Mouse (Mus musculus) hindbrain, embryonic 11.5 days (tissue): ENCODE measurements around the gene Pars2. TPM values are rescaled to one million over a fixed set of nuclear protein-coding genes. Genes with fewer than 3 reads are reported as not detected.

Experiments used
- ATAC-seq: fragments of 200-750 bp; cut with Nextera tagmentation; 2 replicates; pipeline ENCODE4 v1.8.0; 2017; ENCODE audit warnings: mild to moderate bottlenecking, moderate TSS enrichment, moderate library complexity; ENCODE audit not compliant: low FRiP score
- DNase-seq: peaks from one replicate; pipeline ENCODE4 v3.0.0-alpha.2; 2015; ENCODE audit warnings: low spot score
- H3K27ac ChIP-seq: fragments of 300-500 bp; sonication (generic); 2 replicates; pipeline ENCODE4 v1.5.1; 2014; ENCODE audit warnings: mild to moderate bottlenecking, low read depth, low read length
- H3K27me3 ChIP-seq: fragments of 300-500 bp; sonication (generic); 2 replicates; pipeline ENCODE4 v1.6.1; 2014; ENCODE audit warnings: mild to moderate bottlenecking, low read length, moderate library complexity, mixed read lengths; ENCODE audit not compliant: control insufficient read depth, insufficient read depth
- H3K36me3 ChIP-seq: fragments of 300-500 bp; sonication (generic); 2 replicates; pipeline ENCODE4 v1.6.1; 2014; ENCODE audit warnings: mild to moderate bottlenecking, low read length, moderate library complexity, mixed read lengths; ENCODE audit not compliant: control insufficient read depth, insufficient read depth
- H3K4me1 ChIP-seq: fragments of 300-500 bp; sonication (generic); replicated peaks from 2 replicates; pipeline ENCODE4 v1.6.1; 2014; ENCODE audit warnings: low read length, mixed read lengths; ENCODE audit not compliant: control insufficient read depth, insufficient read depth
- H3K4me2 ChIP-seq: fragments of 300-500 bp; sonication (generic); replicated peaks from 2 replicates; pipeline ENCODE4 v1.6.1; 2014; ENCODE audit warnings: mild to moderate bottlenecking, low read depth, low read length
- H3K4me3 ChIP-seq: fragments of 300-500 bp; sonication (generic); 2 replicates; pipeline ENCODE4 v1.5.1; 2014; ENCODE audit warnings: low read depth, low read length
- H3K9ac ChIP-seq: fragments of 300-500 bp; sonication (generic); 2 replicates; pipeline ENCODE4 v1.6.1; 2014; ENCODE audit warnings: low read depth, low read length
- H3K9me3 ChIP-seq: fragments of 300-500 bp; sonication (generic); 2 replicates; pipeline ENCODE4 v1.6.1; 2016; ENCODE audit warnings: low read length; ENCODE audit not compliant: control insufficient read depth
- WGBS: fragments of 180-500 bp; shearing (Covaris S2); extraction: QIAGEN DNeasy Blood & Tissue Kit; methylation state at CpG from one replicate; pipeline ENCODE4 v1.1.7; 2014; 5-methylcytosine and 5-hydroxymethylcytosine counted together
- polyA plus RNA-seq: library from polyadenylated mRNA; unstranded; fragments of >200 nt; fragmentation: Nextera tagmentation; extraction: Ambion mirVana; gene quantifications from 2 replicates; pipeline ENCODE4 v1.2.1, GENCODE M21; 2014

Pars2 gene
- polyA plus RNA-seq, 1 experiment from 2014 or later: 9.6 TPM

- Histone ChIP-seq H3K27ac (no peak within 1 kb of the TSS), H3K4me3 (peak within 1 kb of the TSS; percentile 83), H3K9ac (peak within 1 kb of the TSS; percentile 79), H3K4me2 (peak within 1 kb of the TSS; percentile 76), H3K9me3 (no peaks in the 10 kb centered on the region), H3K4me1 (0 out of 2 replicates have a peak, but pooled peaks cover 2% of the 10 kb centered on the region), H3K27me3 (no peaks in the 10 kb centered on the region), H3K36me3 (no peaks in the 10 kb centered on the region; the same call in none of the 2 replicates)
- WGBS: under 1% methylated on average over 43 of the region's 43 CpGs
- ATAC-seq (peak; percentile 98), DNase-seq (peak; percentile 96)
These were observed 27.7 kb downstream of the Pars2 start, which contains the start of gene Ttc4 for GRCm38 (mm10) chr4:106678442-106679118. Gene Ttc4, minus strand, starts transcription at chr4:106678944.

- H3K27me3 ChIP-seq: no peaks in the 10 kb centered on the region
- H3K9me3 ChIP-seq: no peaks in the 10 kb centered on the region
- WGBS: 46% methylated on average over 3 of the region's 3 CpGs
- no peaks in the 10 kb centered on the region; the same call in none of the 2 replicates for H3K36me3 ChIP-seq
- no peak overlapping the region for H3K4me3 ChIP-seq
- H3K27ac ChIP-seq: no peak overlapping the region
- 0 out of 2 replicates have a peak, but pooled peaks cover 2% of the 10 kb centered on the region for H3K4me1 ChIP-seq
- no peak overlapping the region for H3K9ac ChIP-seq
- ATAC-seq: peak; percentile 60; the same call in 1 of the 2 replicates
- DNase-seq: no peak
- no peak overlapping the region for H3K4me2 ChIP-seq
These were observed 28.3 kb downstream of the Pars2 start for GRCm38 (mm10) chr4:106679152-106679551.

GRCm38 (mm10) chr4:106680955-106681354, 30.1 kb downstream of the Pars2 start:
- Histone ChIP-seq H3K9me3 (no peaks in the 10 kb centered on the region), H3K4me3 (no peak overlapping the region), H3K27me3 (no peaks in the 10 kb centered on the region), H3K36me3 (no peaks in the 10 kb centered on the region), H3K27ac (no peak overlapping the region), H3K4me2 (no peak overlapping the region), H3K4me1 (0 out of 2 replicates have a peak, but pooled peaks cover 2% of the 10 kb centered on the region), H3K9ac (no peak overlapping the region)
- WGBS: 53% methylated on average over 2 of the region's 2 CpGs
- DNase-seq (no peak), ATAC-seq (no peak)

DNA sequence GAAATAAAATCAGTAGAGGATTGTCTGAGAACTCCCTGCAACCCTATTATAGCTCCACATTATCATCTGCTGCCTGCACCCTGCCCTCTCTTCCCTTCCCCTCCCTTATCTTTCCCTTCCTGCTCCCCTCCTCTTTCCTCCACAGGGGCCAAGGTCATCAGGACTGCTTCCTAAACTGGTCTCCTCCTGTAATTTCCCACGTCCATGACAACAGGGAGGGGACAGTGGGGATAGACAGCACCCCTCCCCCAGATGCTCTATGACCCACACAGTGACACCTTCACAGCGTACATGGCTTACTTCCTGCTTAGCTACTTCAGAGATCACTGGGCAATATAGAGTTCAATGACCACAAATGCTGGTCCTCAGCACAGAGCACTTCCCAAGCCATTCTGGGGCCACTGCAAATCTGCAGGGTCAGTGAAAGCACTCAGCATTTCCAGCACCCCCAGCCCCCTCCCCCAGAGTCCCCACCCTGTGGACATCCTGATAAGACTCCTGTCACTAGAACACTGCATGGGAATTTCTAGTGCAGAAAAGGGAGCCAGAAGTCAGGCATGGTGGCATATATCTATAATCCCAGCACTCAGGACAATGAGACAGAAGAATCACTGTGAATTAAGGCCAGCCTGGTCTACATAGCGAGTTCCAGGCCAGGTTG, 37.9 kb downstream of the Pars2 start:
- no peaks in the 10 kb centered on the region for H3K9me3 ChIP-seq
- H3K27ac ChIP-seq: no peak overlapping the region
- WGBS: 60% methylated on average over 3 of the region's 3 CpGs
- H3K27me3 ChIP-seq: no peaks in the 10 kb centered on the region
- no peak overlapping the region for H3K9ac ChIP-seq
- H3K4me3 ChIP-seq: no peak overlapping the region
- H3K4me1 ChIP-seq: no peaks in the 10 kb centered on the region
- no peaks in the 10 kb centered on the region for H3K36me3 ChIP-seq
- ATAC-seq (no peak), DNase-seq (no peak)
- no peak overlapping the region for H3K4me2 ChIP-seq

- no peaks in the 10 kb centered on the region for H3K4me1 ChIP-seq
- 82% methylated on average over 15 of the region's 15 CpGs for WGBS
These were observed 43.1 kb downstream of the Pars2 start for GRCm38 (mm10) chr4:106693841-106694430.

GRCm38 (mm10) chr4:106699989-106700388, 49.1 kb downstream of the Pars2 start:
- 16% methylated on average over 9 of the region's 9 CpGs for WGBS

More at GRCm38 (mm10) chr4:106693841-106694430, 43.1 kb downstream of the Pars2 start:
- H3K36me3 ChIP-seq: no peaks in the 10 kb centered on the region
- no peak overlapping the region for H3K9ac ChIP-seq
- no peaks in the 10 kb centered on the region for H3K27me3 ChIP-seq
- no peak for ATAC-seq
- H3K4me3 ChIP-seq: no peak overlapping the region
- no peak overlapping the region for H3K27ac ChIP-seq
- no peak overlapping the region for H3K4me2 ChIP-seq
- DNase-seq: no peak
- H3K9me3 ChIP-seq: no peaks in the 10 kb centered on the region

GRCm38 (mm10) chr4:106700798-106701197, 49.9 kb downstream of the Pars2 start:
- WGBS: 61% methylated on average over 4 of the region's 4 CpGs
- Histone ChIP-seq H3K9me3 (no peaks in the 10 kb centered on the region), H3K9ac (no peak overlapping the region), H3K27ac (no peak overlapping the region), H3K4me2 (no peak overlapping the region), H3K4me3 (no peak overlapping the region), H3K36me3 (no peaks in the 10 kb centered on the region), H3K4me1 (no peaks in the 10 kb centered on the region), H3K27me3 (no peaks in the 10 kb centered on the region)
- ATAC-seq (no peak), DNase-seq (no peak)

More at GRCm38 (mm10) chr4:106699989-106700388, 49.1 kb downstream of the Pars2 start:
- Histone ChIP-seq H3K4me3 (no peak overlapping the region), H3K36me3 (no peaks in the 10 kb centered on the region), H3K27ac (no peak overlapping the region), H3K9me3 (no peaks in the 10 kb centered on the region), H3K27me3 (no peaks in the 10 kb centered on the region), H3K9ac (no peak overlapping the region), H3K4me1 (no peaks in the 10 kb centered on the region), H3K4me2 (no peak overlapping the region)
- ATAC-seq (peak; percentile 22; the same call in 1 of the 2 replicates), DNase-seq (peak; percentile 75)

GRCm38 (mm10) chr4:106703956-106704355, 53.1 kb downstream of the Pars2 start:
- no peak for ATAC-seq
- no peak overlapping the region for H3K4me3 ChIP-seq

More at GRCm38 (mm10) chr4:106703956-106704355, 53.1 kb downstream of the Pars2 start:
- Histone ChIP-seq H3K27me3 (no peaks in the 10 kb centered on the region), H3K9me3 (no peaks in the 10 kb centered on the region), H3K4me1 (no peaks in the 10 kb centered on the region), H3K27ac (no peak overlapping the region), H3K4me2 (no peak overlapping the region), H3K9ac (no peak overlapping the region), H3K36me3 (no peaks in the 10 kb centered on the region)
- DNase-seq: no peak
- 80% methylated on average over 10 of the region's 10 CpGs for WGBS
